Mouse (Mus musculus) lung, embryonic 14.5 days (tissue): ENCODE results near the gene Ttc29. TPM values are rescaled to one million over a fixed set of nuclear protein-coding genes. Genes with fewer than 3 reads are reported as not detected.

Source experiments
- ATAC-seq: fragments of 200-750 bp; cut with Nextera tagmentation; 2 replicates; pipeline ENCODE4 v1.8.0; 2017; ENCODE audit warnings: mild to moderate bottlenecking, moderate TSS enrichment, moderate library complexity; ENCODE audit not compliant: insufficient read depth
- DNase-seq: peaks from one replicate; pipeline ENCODE4 v3.0.0-alpha.2; 2015
- H3K27ac ChIP-seq: fragments of 300-500 bp; sonication (generic); 2 replicates; pipeline ENCODE4 v1.5.1; 2014; ENCODE audit warnings: low read depth, mild to moderate bottlenecking, moderate library complexity
- H3K27me3 ChIP-seq: fragments of 300-500 bp; sonication (generic); 2 replicates; pipeline ENCODE4 v1.6.1; 2014; ENCODE audit warnings: low read length, control low read depth; ENCODE audit not compliant: insufficient read depth
- H3K36me3 ChIP-seq: fragments of 300-500 bp; sonication (generic); 2 replicates; pipeline ENCODE4 v1.6.1; 2014; ENCODE audit warnings: control low read depth; ENCODE audit not compliant: insufficient read depth
- H3K4me1 ChIP-seq: fragments of 300-500 bp; sonication (generic); 2 replicates; pipeline ENCODE4 v1.6.1; 2014; ENCODE audit warnings: antibody characterized with exemption, control low read depth; ENCODE audit not compliant: insufficient read depth
- H3K4me2 ChIP-seq: fragments of 300-500 bp; sonication (generic); 2 replicates; pipeline ENCODE4 v1.6.1; 2014; ENCODE audit warnings: mild to moderate bottlenecking
- H3K4me3 ChIP-seq: fragments of 300-500 bp; sonication (generic); 2 replicates; pipeline ENCODE4 v1.5.1; 2014; ENCODE audit warnings: low read depth, low read length
- H3K9ac ChIP-seq: fragments of 300-500 bp; sonication (generic); 2 replicates; pipeline ENCODE4 v1.6.1; 2014
- H3K9me3 ChIP-seq: fragments of 300-500 bp; sonication (generic); 2 replicates; pipeline ENCODE4 v1.6.1; 2016; ENCODE audit warnings: low read depth, low read length, control low read depth
- CTCF ChIP-seq: IDR thresholded peaks from 2 replicates; pipeline ENCODE4 v1.5.1; 2016; ENCODE audit warnings: antibody characterized with exemption, low read depth
- WGBS: fragments of 180-500 bp; shearing (Covaris S2); extraction: QIAGEN DNeasy Blood & Tissue Kit; methylation state at CpG from one replicate; pipeline ENCODE4 v1.1.7; 2014; 5-methylcytosine and 5-hydroxymethylcytosine counted together
- polyA plus RNA-seq: library from polyadenylated mRNA; unstranded; fragments of >200 nt; fragmentation: Nextera tagmentation; extraction: Ambion mirVana; gene quantifications from 2 replicates; pipeline ENCODE4 v1.2.1, GENCODE M21; 2014

Ttc29 gene
- polyA plus RNA-seq, 1 experiment from 2014 or later, result not detected

DNA sequence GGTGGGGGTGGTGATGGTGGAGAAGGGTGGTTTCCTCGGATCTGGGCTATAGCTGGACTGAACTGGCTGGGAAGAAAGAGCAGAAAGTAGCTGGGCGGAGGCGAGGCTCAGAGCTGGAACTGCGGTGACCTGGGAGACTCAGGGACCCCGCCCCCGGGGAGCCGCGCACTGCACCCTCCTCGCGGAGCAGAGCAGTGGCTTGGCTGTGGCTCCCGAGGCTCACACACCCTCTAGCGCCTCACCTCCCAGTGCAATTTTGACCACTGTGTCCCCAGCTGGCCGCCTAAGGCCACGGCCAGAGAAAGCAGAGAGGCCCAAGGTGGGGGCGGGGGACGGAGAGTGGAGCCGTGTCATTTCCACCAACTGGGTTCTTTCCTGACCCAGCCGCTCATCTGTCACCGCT is 207.0 kb downstream of the Ttc29 start:
- no peak overlapping the region for H3K9ac ChIP-seq
- H3K36me3 ChIP-seq, result no peaks in the 10 kb centered on the region
- H3K27me3 ChIP-seq, result peaks cover 42% of the 10 kb centered on the region
- WGBS, result 1% methylated on average over 18 of the region's 19 CpGs
- 0 out of 2 replicates have a peak, but pooled peaks have one; percentile 9 for TF ChIP-seq CTCF
- H3K27ac ChIP-seq, result no peak overlapping the region
- no peaks in the 10 kb centered on the region for H3K4me1 ChIP-seq
- no peaks in the 10 kb centered on the region for H3K9me3 ChIP-seq
- peak overlapping the region; percentile 62 for H3K4me2 ChIP-seq
- peak; percentile 43 for DNase-seq
- ATAC-seq, result peak; percentile 68; the same call in 1 of the 2 replicates
- H3K4me3 ChIP-seq, result peak overlapping the region; percentile 22

DNA sequence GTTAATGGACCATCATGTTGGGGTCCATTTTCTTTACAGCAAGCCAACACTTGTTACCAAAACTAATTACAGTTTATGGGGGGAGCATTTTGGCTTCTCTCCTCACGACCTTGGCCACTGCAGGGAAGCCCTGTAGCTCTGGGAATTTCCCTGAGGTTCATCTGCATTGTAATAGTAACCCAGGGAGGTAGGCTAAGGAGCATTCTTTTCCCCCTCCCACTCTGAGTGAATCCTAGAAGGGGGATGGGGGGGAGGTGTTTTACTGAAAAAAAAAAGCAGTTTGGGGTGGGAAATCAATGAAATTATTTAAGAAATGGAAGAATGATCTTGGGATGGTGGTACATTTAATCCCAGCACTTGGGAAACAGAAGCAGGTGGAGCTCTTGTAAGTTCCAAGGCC is 210.8 kb downstream of the Ttc29 start:
- Histone ChIP-seq H3K9ac (no peak overlapping the region), H3K27ac (no peak overlapping the region), H3K36me3 (no peaks in the 10 kb centered on the region), H3K27me3 (peaks cover 77% of the 10 kb centered on the region), H3K4me2 (no peak overlapping the region), H3K4me3 (no peak overlapping the region), H3K4me1 (no peaks in the 10 kb centered on the region), H3K9me3 (no peaks in the 10 kb centered on the region)
- 0% methylated on average over 1 of the region's 1 CpGs for WGBS
- no peak for TF ChIP-seq CTCF
- no peak for ATAC-seq
- no peak for DNase-seq

DNA sequence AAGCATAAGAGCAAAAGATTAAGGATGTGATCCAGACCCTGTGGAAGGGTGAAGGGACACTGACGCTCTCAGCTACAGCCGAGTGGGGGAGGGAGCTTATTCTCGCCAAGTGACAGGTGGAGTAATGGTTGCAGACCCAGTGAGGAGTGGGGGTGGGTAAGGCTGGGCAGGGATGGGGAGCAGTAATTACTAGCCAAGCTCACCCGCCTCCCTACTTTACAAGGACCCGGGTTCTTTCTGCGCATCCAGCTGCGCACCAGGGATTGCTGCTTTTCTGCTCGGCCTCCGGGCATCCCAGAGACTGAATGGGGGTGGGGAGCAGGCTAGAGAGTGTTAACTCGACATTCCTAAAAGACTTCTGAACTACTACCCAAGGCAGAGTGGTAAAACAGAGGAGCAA is 213.4 kb downstream of the Ttc29 start:
- no peak overlapping the region for H3K4me2 ChIP-seq
- H3K9me3 ChIP-seq, result no peaks in the 10 kb centered on the region
- no peaks in the 10 kb centered on the region for H3K4me1 ChIP-seq
- H3K4me3 ChIP-seq, result no peak overlapping the region
- no peak for ATAC-seq
- no peak overlapping the region for H3K9ac ChIP-seq
- peaks cover 75% of the 10 kb centered on the region for H3K27me3 ChIP-seq
- DNase-seq, result no peak
- no peak for TF ChIP-seq CTCF
- H3K27ac ChIP-seq, result no peak overlapping the region
- under 1% methylated on average over 10 of the region's 10 CpGs for WGBS
- H3K36me3 ChIP-seq, result no peaks in the 10 kb centered on the region

DNA sequence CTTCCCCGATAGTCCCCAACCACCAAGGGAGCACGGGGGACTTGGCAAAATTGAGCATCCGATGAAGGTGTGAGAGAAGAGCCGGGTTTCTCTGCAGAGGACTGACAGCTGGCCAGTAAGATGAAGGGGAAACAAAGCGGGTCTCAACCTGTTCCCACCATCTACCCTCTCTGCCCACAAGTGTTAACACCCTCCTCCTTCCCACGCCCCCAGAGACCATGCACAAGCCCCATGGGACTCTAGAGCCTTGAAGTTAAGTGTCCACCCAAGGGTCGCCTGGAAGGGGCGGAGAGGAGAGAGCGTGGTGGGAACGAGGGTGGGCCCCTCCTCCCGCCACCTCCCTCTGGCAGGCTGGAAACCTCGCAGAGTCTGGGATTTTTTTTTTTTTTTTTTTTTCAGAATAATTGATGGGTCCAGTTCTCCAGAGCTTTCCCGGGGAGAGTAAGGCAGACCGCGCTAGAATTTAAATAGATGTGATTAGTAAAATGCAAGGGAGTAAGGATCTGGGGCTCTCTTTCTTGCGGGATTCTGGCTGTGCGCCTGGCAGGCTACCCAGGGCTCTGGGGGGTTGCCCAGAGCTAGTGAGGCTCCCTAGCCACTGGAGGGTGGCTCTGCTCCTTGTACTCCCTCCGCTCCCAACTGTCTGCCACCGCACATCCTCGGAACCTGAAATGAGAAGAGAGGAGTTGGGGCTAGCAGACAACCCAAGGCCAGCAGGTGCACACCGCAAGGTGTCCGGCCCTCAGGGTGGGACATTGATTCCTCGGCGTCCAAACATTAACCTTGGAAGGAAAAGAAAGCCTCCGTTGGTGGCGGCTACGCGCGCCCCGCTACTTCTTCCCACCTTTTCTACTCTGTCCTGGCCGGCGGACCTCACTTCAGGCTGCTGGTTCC is 214.0 kb downstream of the Ttc29 start:
- peaks cover 79% of the 10 kb centered on the region for H3K27me3 ChIP-seq
- ATAC-seq (no peak), DNase-seq (no peak)
- no peak overlapping the region for H3K9ac ChIP-seq
- no peaks in the 10 kb centered on the region for H3K9me3 ChIP-seq
- no peak overlapping the region for H3K27ac ChIP-seq
- H3K4me1 ChIP-seq, result no peaks in the 10 kb centered on the region
- no peaks in the 10 kb centered on the region for H3K36me3 ChIP-seq
- no peak for TF ChIP-seq CTCF
- no peak overlapping the region for H3K4me2 ChIP-seq
- H3K4me3 ChIP-seq, result no peak overlapping the region
- 2% methylated on average over 32 of the region's 32 CpGs for WGBS

DNA sequence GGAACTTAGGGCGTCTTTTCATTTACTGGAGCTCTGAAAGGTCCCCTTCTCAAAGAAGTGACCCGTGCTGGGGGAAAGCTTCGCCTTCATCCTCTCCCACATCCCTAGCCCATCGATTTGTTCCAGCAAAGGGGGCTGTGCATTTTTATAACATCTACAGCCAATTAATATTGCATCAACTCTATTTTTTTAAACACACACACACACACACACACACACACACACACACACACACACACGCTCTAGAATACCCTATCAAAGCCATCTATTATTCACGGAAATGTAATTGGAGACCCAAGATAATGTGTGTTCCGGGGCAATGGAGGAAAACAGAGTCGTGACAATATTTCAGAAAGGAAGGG is 214.7 kb downstream of the Ttc29 start:
- no peak for ATAC-seq
- no peaks in the 10 kb centered on the region for H3K4me1 ChIP-seq
- H3K27ac ChIP-seq, result no peak overlapping the region
- no peak for TF ChIP-seq CTCF
- H3K4me3 ChIP-seq, result no peak overlapping the region
- no peak for DNase-seq
- H3K36me3 ChIP-seq, result no peaks in the 10 kb centered on the region
- no peaks in the 10 kb centered on the region for H3K9me3 ChIP-seq
- no peak overlapping the region for H3K4me2 ChIP-seq
- peaks cover 82% of the 10 kb centered on the region for H3K27me3 ChIP-seq
- 4% methylated on average over 8 of the region's 8 CpGs for WGBS
- no peak overlapping the region for H3K9ac ChIP-seq

DNA sequence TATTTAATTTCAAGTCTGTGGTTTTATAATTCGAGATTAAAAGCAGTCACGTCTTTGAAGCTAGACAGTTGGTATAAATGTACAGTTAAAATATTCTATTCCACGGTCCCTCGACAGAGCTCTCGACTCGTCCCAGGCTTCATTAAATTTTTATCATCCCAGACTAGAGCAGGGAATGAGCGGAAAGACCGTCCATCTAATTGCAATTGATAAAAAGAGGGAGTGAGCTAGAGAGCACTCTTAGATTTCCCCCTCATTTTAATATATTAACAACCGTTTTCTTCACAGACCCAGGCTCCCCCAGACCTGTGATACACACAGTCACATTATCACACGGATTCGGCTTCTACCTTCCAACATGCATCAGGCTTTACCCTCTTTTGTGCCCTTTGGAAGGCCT is 215.1 kb downstream of the Ttc29 start:
- no peak for ATAC-seq
- H3K9ac ChIP-seq, result no peak overlapping the region
- no peak overlapping the region for H3K4me3 ChIP-seq
- H3K27me3 ChIP-seq, result peaks cover 81% of the 10 kb centered on the region
- H3K4me2 ChIP-seq, result no peak overlapping the region
- H3K9me3 ChIP-seq, result no peaks in the 10 kb centered on the region
- no peak for DNase-seq
- H3K27ac ChIP-seq, result no peak overlapping the region
- WGBS, result 8% methylated on average over 11 of the region's 11 CpGs
- H3K36me3 ChIP-seq, result no peaks in the 10 kb centered on the region
- no peaks in the 10 kb centered on the region for H3K4me1 ChIP-seq
- TF ChIP-seq CTCF, result no peak

DNA sequence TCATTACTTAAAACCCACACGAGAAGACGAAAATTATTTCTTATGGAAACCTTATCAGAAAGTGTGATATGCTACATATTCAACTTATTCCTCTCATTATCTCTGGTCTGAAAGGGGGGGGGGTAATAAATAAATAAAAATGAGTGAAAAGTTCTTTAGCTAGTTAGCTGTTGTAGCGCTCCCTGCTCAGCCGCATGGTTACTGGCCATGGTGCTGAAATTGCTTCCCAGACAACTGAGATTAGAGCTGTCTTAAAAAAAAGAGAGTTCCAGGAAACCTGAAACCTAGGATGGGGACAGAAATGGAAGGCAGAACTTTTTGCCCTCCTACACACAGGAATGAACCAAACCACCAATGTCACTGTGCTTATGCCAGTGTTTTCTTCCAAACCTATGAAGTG is 218.3 kb downstream of the Ttc29 start:
- H3K27ac ChIP-seq, result no peak overlapping the region
- H3K4me3 ChIP-seq, result no peak overlapping the region
- peaks cover 86% of the 10 kb centered on the region for H3K27me3 ChIP-seq
- H3K36me3 ChIP-seq, result no peaks in the 10 kb centered on the region
- no peaks in the 10 kb centered on the region for H3K4me1 ChIP-seq
- no peaks in the 10 kb centered on the region for H3K9me3 ChIP-seq
- DNase-seq, result peak; percentile 92
- H3K4me2 ChIP-seq, result no peak overlapping the region
- TF ChIP-seq CTCF, result no peak
- WGBS, result 3% methylated on average over 4 of the region's 4 CpGs
- ATAC-seq, result no peak
- H3K9ac ChIP-seq, result no peak overlapping the region
